Mouse (Mus musculus) induced T-regulatory cell, adult 2 months (primary cell): ENCODE results near the gene Dtwd1.
"Not testable (repeated sequence)": the region's sequence is repeated elsewhere in the genome, so short reads cannot be mapped to it uniquely, and the experiment has no call there.

Experiments
- DNase-seq: peaks from one replicate; pipeline ENCODE4 v3.0.0-alpha.2; 2012; ENCODE audit warnings: low read depth

Dtwd1 gene

GRCm38 (mm10) chr2:126151855-126152571 lies at the start of gene Dtwd1, which contains the start of gene Fam227b:
Dtwd1 (plus strand) TSS chr2:126152141.
Fam227b (minus strand) TSS chr2:126152004.
- peak; percentile 98 for DNase-seq

GRCm38 (mm10) chr2:126147723-126148122 lies 4.2 kb upstream of the Dtwd1 start:
- no peak for DNase-seq

DNA sequence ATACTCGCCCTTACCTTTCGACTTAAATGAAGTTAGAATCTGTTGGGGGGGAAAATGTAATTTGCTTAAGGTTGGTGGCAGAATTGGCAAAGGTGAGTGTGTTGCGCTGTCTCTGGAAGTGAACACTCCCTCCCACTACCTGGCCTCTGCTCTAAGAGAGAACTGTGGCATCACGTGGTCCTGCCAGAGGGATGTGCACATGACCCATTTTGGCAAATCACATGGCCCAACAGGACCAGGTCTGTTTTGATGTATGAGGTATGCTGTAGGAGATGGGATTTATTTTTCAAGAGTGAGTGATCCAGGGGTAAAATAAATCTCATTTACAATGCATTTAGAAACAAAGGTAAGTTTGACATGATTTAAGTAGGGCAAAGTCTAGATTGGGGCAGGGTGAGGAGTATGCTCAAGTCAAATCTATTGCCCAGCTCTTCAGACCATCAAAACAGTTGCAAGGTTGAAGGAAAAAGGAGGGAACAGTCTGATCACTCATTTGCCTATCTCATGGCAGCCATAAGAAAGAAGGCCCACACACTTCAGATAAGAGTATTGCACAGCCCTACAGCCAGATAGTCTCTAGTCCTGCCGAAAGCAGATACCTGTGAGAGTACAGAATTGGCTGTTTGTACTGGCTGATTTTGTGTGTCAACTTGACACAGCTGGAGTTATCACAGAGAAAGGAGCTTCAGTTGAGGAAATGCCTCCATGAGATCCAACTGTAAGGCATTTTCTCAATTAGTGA lies 13.5 kb downstream of the Dtwd1 start:
- DNase-seq, result no peak

- no peak for DNase-seq
These were observed 14.4 kb downstream of the Dtwd1 start for GRCm38 (mm10) chr2:126166335-126166734.

- no peak for DNase-seq
These were observed 15.1 kb downstream of the Dtwd1 start for GRCm38 (mm10) chr2:126166848-126167617.

DNA sequence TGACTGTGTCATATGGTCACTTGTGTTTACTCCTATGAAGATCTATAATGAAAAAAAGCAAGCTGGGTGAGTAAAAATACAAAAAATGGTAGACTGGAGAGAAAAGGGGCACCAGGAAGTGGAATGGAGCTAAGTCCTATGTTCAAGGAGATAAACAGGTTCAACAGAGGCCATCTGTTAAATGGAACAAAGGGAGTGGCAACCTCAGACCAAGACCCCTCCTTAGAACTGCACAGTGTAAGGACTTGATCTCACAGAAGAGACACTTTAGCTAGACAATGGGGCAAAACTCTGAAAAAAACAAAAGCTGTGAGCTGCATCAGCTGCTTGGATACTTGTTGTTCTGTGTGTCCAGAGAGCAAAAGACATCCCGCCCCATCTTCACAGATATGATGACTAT lies 19.5 kb downstream of the Dtwd1 start:
- no peak for DNase-seq

GRCm38 (mm10) chr2:126191306-126191705 lies 39.4 kb downstream of the Dtwd1 start:
- DNase-seq, result no peak

DNA sequence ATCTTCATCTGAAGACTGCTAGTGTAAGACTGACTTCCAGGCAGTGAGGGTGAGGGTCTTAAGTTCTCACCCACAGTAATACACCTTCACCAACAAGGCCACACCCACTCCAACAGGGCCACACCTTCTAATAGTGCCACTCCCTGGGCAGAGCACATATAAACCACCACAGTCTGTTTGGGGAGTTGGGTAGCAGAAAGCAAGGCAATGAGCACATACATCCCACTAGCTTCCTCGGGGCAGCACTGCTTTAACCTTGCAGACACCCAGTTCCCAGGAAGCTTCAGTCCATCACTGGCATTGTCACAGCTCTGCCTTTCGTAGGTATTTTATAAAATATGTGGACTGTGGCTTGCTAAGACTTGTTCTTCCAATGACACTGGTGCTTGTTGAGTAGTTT lies 40.2 kb downstream of the Dtwd1 start:
- DNase-seq, result no peak

DNA sequence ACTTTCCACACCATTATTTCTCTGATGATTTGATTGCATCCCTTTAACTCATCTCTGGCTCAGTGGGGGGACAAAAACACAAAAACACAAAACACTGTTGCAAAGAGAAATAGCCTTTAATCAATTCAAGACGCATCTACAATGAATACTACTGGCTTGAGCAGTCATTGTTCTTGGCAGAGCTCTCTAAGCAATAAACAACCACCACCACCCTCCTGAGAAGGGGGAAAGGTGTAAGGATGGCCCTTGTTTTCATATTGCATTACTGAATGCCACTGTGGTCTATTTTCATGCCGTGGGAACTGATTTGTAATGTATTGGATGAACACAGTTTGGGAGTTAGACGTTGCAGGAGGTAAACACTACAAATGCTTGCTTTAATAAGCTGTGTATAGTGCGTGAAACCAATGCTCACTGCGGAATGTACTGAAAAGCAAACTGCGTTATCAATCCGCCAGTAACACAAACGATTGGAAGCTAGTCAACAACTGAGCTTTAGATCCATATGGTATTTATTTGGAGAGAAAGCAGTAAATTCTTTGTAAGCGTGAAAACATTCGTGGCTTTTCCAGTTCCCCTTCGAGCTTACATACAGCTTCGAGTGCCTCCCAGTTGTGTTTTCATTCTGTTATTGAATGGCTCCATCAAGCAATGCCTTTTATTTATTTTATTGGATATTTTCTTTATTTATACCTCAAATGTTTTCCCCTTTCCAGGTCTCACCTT lies 43.9 kb downstream of the Dtwd1 start:
- no peak for DNase-seq

DNA sequence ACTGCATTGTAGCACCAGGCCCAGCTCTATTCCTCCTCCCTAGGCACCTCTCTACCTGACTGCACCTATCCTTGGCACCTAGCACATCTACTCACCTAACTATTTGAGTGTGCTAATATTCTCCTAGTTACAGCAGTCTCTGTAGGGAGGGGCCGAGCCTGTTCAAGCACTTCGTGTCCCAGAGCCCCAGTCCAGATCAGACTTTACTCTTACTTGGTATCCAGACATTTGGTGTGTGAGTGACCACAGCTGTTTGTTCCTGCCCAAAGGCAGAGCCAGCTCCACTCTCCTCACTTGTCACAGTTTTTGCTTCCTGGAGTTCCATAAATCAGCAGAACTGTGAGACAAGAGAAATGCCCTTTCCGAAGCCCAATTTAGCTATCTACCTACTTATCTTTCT lies 47.0 kb downstream of the Dtwd1 start:
- DNase-seq, result no peak

GRCm38 (mm10) chr2:126211011-126211680 lies 59.2 kb downstream of the Dtwd1 start:
- no peak for DNase-seq

DNA sequence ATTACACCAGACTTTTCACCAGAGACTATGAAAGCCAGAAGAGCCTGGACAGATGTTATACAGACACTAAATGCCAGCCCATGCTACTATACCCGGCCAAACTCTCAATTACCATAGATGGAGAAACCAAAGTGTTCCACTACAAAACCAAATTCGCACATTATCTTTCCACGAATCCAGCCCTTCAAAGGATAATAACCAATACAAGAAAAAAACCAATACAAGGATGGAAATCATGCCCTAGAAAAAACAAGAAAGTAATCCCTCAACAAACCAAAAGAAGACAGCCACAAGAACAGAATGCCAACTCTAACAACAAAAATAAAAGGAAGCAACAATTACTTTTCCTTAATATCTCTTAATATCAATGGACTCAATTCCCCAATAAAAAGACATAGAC lies 62.9 kb downstream of the Dtwd1 start, which contains the start of gene Gm17555:
Gene Gm17555, plus strand, starts transcription at position 301 of the 400 bp plus-strand sequence.
- not testable (repeated sequence) for DNase-seq
